In genomic region chr14:20837681-20838080, GRCm38 (mm10) we compare ENCODE assay signal across 8 mouse cellular contexts. TPM values are rescaled to one million over a fixed set of nuclear protein-coding genes. Genes with fewer than 3 reads are reported as not detected.
DNase-seq lines count a peak whose midpoint lies in the region; ATAC-seq and TF ChIP-seq lines count a peak whose summit lies in the region.
"Had no signal": no experiment of that assay in that cellular context is flagged by ENCODE, and none has a peak within 500 bp of the region (broad histone marks: within the 10 kb centered on the region; RNA-seq: fewer than 3 reads in every experiment).

No protein-coding gene starts in this region.

- peaks cover 15% of the 10 kb centered on the region for H3K4me1 ChIP-seq in hindbrain, embryonic 13.5 days (replicated peaks)
- H3K4me1 ChIP-seq in hindbrain, embryonic 10.5 days (replicated peaks): peaks cover 27% of the 10 kb centered on the region
- peaks cover 7% of the 10 kb centered on the region; the same call in 1 of the 2 replicates for H3K4me1 ChIP-seq in neural tube, embryonic 12.5 days
- H3K4me1 ChIP-seq in limb, embryonic 14.5 days (ENCODE audit: control insufficient read depth, insufficient read depth, low read length): peaks cover 3% of the 10 kb centered on the region; the same call in 1 of the 2 replicates
- H3K4me1 ChIP-seq in midbrain, embryonic 10.5 days: peaks cover 15% of the 10 kb centered on the region

- H3K4me3 ChIP-seq in hindbrain, embryonic 13.5 days: no peak overlapping the region
- no peak overlapping the region for H3K4me3 ChIP-seq in hindbrain, embryonic 10.5 days
- no peak overlapping the region for H3K4me3 ChIP-seq in neural tube, embryonic 12.5 days
- peak overlapping the region; percentile 41; the same call in 1 of the 2 replicates for H3K4me3 ChIP-seq in limb, embryonic 14.5 days (replicated peaks; ENCODE audit: low read length)
- H3K4me3 ChIP-seq in midbrain, embryonic 10.5 days: no peak overlapping the region

- H3K9ac ChIP-seq in hindbrain, embryonic 13.5 days: no peak overlapping the region
- H3K9ac ChIP-seq in neural tube, embryonic 12.5 days: no peak overlapping the region
- H3K9ac ChIP-seq in limb, embryonic 14.5 days (ENCODE audit: low read depth, low read length, severe bottlenecking): no peak overlapping the region
- H3K9ac ChIP-seq: liver, embryonic 14.5 days had no signal

- H3K9me3 ChIP-seq in hindbrain, embryonic 13.5 days: no peaks in the 10 kb centered on the region
- H3K9me3 ChIP-seq in hindbrain, embryonic 10.5 days: no peaks in the 10 kb centered on the region
- no peaks in the 10 kb centered on the region for H3K9me3 ChIP-seq in neural tube, embryonic 12.5 days
- H3K9me3 ChIP-seq in limb, embryonic 14.5 days (ENCODE audit: control insufficient read depth, low read length): no peaks in the 10 kb centered on the region
- H3K9me3 ChIP-seq in midbrain, embryonic 10.5 days (replicated peaks): no peaks in the 10 kb centered on the region

- peak overlapping the region; percentile 89; the same call in 1 of the 2 replicates for H3K4me2 ChIP-seq in hindbrain, embryonic 13.5 days
- peak overlapping the region; percentile 95; the same call in 1 of the 2 replicates for H3K4me2 ChIP-seq in neural tube, embryonic 12.5 days (replicated peaks)
- 0 out of 2 replicates have a peak overlapping the region, but pooled peaks have one; percentile 76 for H3K4me2 ChIP-seq in limb, embryonic 14.5 days (replicated peaks; ENCODE audit: low read depth, low read length, severe bottlenecking)

- no peak for DNase-seq in hindbrain, embryonic 10.5 days (ENCODE audit: low spot score)
- DNase-seq in neural tube, embryonic 10.5 days (ENCODE audit: extremely low spot score, low spot score): no peak
- DNase-seq in limb, embryonic 14.5 days (ENCODE audit: low spot score): no peak
- no peak for DNase-seq in layer of hippocampus, postnatal 14 days (ENCODE audit: low spot score in 2 of 2)
- DNase-seq in midbrain, embryonic 10.5 days (ENCODE audit: low spot score): no peak

- 74% methylated on average over 7 of the region's 7 CpGs for WGBS in hindbrain, embryonic 13.5 days
- WGBS in hindbrain, embryonic 10.5 days: 73% methylated on average over 7 of the region's 7 CpGs
- WGBS in neural tube, embryonic 12.5 days: 74% methylated on average over 7 of the region's 7 CpGs
- 66% methylated on average over 7 of the region's 7 CpGs for WGBS in limb, embryonic 14.5 days
- WGBS in midbrain, embryonic 10.5 days: 70% methylated on average over 7 of the region's 7 CpGs

- ATAC-seq in hindbrain, embryonic 13.5 days (ENCODE audit: low FRiP score): no peak
- ATAC-seq in neural tube, embryonic 12.5 days (ENCODE audit: low FRiP score, low read depth): no peak
- ATAC-seq in limb, embryonic 14.5 days (ENCODE audit: low FRiP score, low read depth): no peak

- TF ChIP-seq POLR2A in limb, embryonic 14.5 days (IDR thresholded peaks at IDR 0.05; ENCODE audit: borderline replicate concordance, extremely low read depth, insufficient read depth, insufficient read length): no peak

- no peak overlapping the region for H3K27ac ChIP-seq in hindbrain, embryonic 13.5 days
- H3K27ac ChIP-seq in hindbrain, embryonic 10.5 days: no peak overlapping the region
- no peak overlapping the region for H3K27ac ChIP-seq in neural tube, embryonic 12.5 days
- H3K27ac ChIP-seq in limb, embryonic 14.5 days (replicated peaks; ENCODE audit: low read depth, low read length): no peak overlapping the region
- H3K27ac ChIP-seq in midbrain, embryonic 10.5 days (replicated peaks): no peak overlapping the region
- H3K27ac ChIP-seq: liver, embryonic 14.5 days had no signal

- peaks cover 10% of the 10 kb centered on the region for H3K27me3 ChIP-seq in hindbrain, embryonic 13.5 days
- H3K27me3 ChIP-seq in hindbrain, embryonic 10.5 days (ENCODE audit: insufficient read depth, poor library complexity, severe bottlenecking): peaks cover 36% of the 10 kb centered on the region
- 0 out of 2 replicates have a peak, but pooled peaks cover 6% of the 10 kb centered on the region for H3K27me3 ChIP-seq in neural tube, embryonic 12.5 days (replicated peaks)
- H3K27me3 ChIP-seq in limb, embryonic 14.5 days (ENCODE audit: control insufficient read depth, insufficient read depth, low read length): no peaks in the 10 kb centered on the region
- peaks cover 50% of the 10 kb centered on the region for H3K27me3 ChIP-seq in midbrain, embryonic 10.5 days (ENCODE audit: low read depth, poor library complexity, severe bottlenecking)

- no peaks in the 10 kb centered on the region for H3K36me3 ChIP-seq in hindbrain, embryonic 13.5 days
- H3K36me3 ChIP-seq in hindbrain, embryonic 10.5 days: no peaks in the 10 kb centered on the region
- no peaks in the 10 kb centered on the region for H3K36me3 ChIP-seq in neural tube, embryonic 12.5 days
- H3K36me3 ChIP-seq in limb, embryonic 14.5 days (ENCODE audit: control insufficient read depth, insufficient read depth, low read length): 0 out of 2 replicates have a peak, but pooled peaks cover 3% of the 10 kb centered on the region
- no peaks in the 10 kb centered on the region for H3K36me3 ChIP-seq in midbrain, embryonic 10.5 days

RNA-seq across cellular contexts. Expression of gene Plau, which starts 1.2 kb away (rescaled TPM):
- polyA plus RNA-seq in hindbrain, embryonic 13.5 days (2015; fragmentation: Nextera tagmentation; extraction: Ambion mirVana): 0.40 and 0.45 TPM in 2 replicates
- polyA plus RNA-seq in hindbrain, embryonic 10.5 days (2016; fragmentation: Nextera tagmentation; extraction: Ambion mirVana): 0.47 and 0.52 TPM in 2 replicates
- 0.18 and 0.55 TPM in 2 replicates for polyA plus RNA-seq in neural tube, embryonic 12.5 days (2016; fragmentation: Nextera tagmentation; extraction: Ambion mirVana)
- polyA plus RNA-seq in limb, embryonic 14.5 days (2012; rRNA removed): 8.3 and 9.1 TPM in 2 replicates
- polyA plus RNA-seq in limb, embryonic 14.5 days (2014; fragmentation: Nextera tagmentation; extraction: Ambion mirVana): 3.1 and 3.4 TPM in 2 replicates
- 1 to 10 TPM; 3.7 to 4.6 TPM for total RNA-seq in layer of hippocampus, postnatal 14 days (2021)
- polyA plus RNA-seq in midbrain, embryonic 10.5 days (2016; fragmentation: Nextera tagmentation; extraction: Ambion mirVana): 0.49 and 0.70 TPM in 2 replicates

RNA-seq across cellular contexts. Expression of gene Camk2g, which starts 43.8 kb away (rescaled TPM):
- 116 and 131 TPM in 2 replicates for polyA plus RNA-seq in hindbrain, embryonic 13.5 days (2015; fragmentation: Nextera tagmentation; extraction: Ambion mirVana)
- polyA plus RNA-seq in hindbrain, embryonic 10.5 days (2016; fragmentation: Nextera tagmentation; extraction: Ambion mirVana): 38.2 and 48.8 TPM in 2 replicates
- 78.8 and 105 TPM in 2 replicates for polyA plus RNA-seq in neural tube, embryonic 12.5 days (2016; fragmentation: Nextera tagmentation; extraction: Ambion mirVana)
- 58.2 and 58.4 TPM in 2 replicates for polyA plus RNA-seq in limb, embryonic 14.5 days (2012; rRNA removed)
- polyA plus RNA-seq in limb, embryonic 14.5 days (2014; fragmentation: Nextera tagmentation; extraction: Ambion mirVana): 58.0 and 60.5 TPM in 2 replicates
- 100 to 1,000 TPM; 186 to 188 TPM for total RNA-seq in layer of hippocampus, postnatal 14 days (2021)
- 41.8 and 42.8 TPM in 2 replicates for polyA plus RNA-seq in midbrain, embryonic 10.5 days (2016; fragmentation: Nextera tagmentation; extraction: Ambion mirVana)
